Mouse (Mus musculus) testis, adult 2 months (tissue): ENCODE data around the gene 4931406C07Rik.

ENCODE experiments used
- CTCF ChIP-seq: fragments of 200-500 bp; IDR thresholded peaks from 2 replicates; pipeline ENCODE4 v1.5.1; 2012; ENCODE audit warnings: low read depth, mild to moderate bottlenecking, inconsistent platforms, low read length, moderate library complexity; ENCODE audit not compliant: control insufficient read depth, insufficient read depth, insufficient replicate concordance
- POLR2A ChIP-seq: fragments of 200-500 bp; IDR thresholded peaks from 2 replicates; pipeline ENCODE4 v1.6.1; 2012; ENCODE audit warnings: low read depth, mild to moderate bottlenecking, inconsistent platforms, low read length, moderate library complexity; ENCODE audit not compliant: control insufficient read depth

DNA sequence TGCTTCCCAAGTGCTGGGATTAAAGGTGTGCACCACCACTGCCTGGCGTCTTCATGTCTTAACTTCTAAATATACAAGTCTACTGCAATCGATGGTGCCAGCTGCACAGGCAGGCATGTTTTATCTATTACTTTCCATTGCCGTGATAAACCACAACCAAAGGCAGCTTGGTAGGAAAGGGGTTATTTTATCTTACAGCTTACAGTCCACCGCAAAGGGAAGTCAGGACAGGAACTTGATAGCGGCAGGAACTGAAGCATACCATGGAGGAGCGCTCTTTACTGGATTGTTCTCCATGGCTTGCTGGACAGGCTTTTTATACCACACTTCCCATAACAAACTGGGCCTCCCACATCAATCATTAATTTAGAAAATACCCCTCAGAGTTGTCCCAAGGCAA, 17.0 kb downstream of the 4931406C07Rik start:
- TF ChIP-seq POLR2A = no peak
- no peak for TF ChIP-seq CTCF
